ENCODE assay signal across 18 mouse cellular contexts in genomic region chr6:134890436-134890835, GRCm38 (mm10).
"Had no signal": no experiment of that assay in that cellular context is flagged by ENCODE, and none has a peak within 500 bp of the region (broad histone marks: within the 10 kb centered on the region; RNA-seq: fewer than 3 reads in every experiment).

No protein-coding gene starts in this region.

- H3K4me2 ChIP-seq: liver, embryonic 15.5 days; lung, embryonic 15.5 days; midbrain, embryonic 13.5 days; neural tube, embryonic 12.5 days; stomach, embryonic 15.5 days had no signal

- H3K4me3 ChIP-seq: liver, embryonic 15.5 days; lung, embryonic 15.5 days; megakaryocyte, embryonic 14.5 days; midbrain, embryonic 13.5 days; neural tube, embryonic 12.5 days; stomach, embryonic 15.5 days had no signal

- H3K27ac ChIP-seq: liver, embryonic 15.5 days; lung, embryonic 15.5 days; macrophage; neural tube, embryonic 12.5 days; stomach, embryonic 15.5 days; stomach, postnatal 0 days had no signal

- H3K4me1 ChIP-seq: liver, embryonic 15.5 days; stomach, embryonic 15.5 days had no signal

- H3K36me3 ChIP-seq: liver, embryonic 15.5 days; midbrain, embryonic 13.5 days; neural tube, embryonic 12.5 days; stomach, embryonic 15.5 days had no signal

- ATAC-seq: liver, postnatal 0 days; lung, postnatal 0 days; midbrain, embryonic 13.5 days; midbrain, embryonic 16.5 days had no signal

- H3K27me3 ChIP-seq: lung, embryonic 15.5 days; midbrain, embryonic 13.5 days; neural tube, embryonic 12.5 days; stomach, embryonic 15.5 days had no signal

- H3K9ac ChIP-seq: liver, embryonic 15.5 days; liver, postnatal 0 days; lung, embryonic 15.5 days; midbrain, embryonic 13.5 days; neural tube, embryonic 12.5 days; stomach, embryonic 15.5 days had no signal

- H3K9me3 ChIP-seq: liver, embryonic 15.5 days; lung, embryonic 15.5 days; megakaryocyte, embryonic 14.5 days; midbrain, embryonic 13.5 days; neural tube, embryonic 12.5 days; stomach, embryonic 15.5 days had no signal

- DNase-seq: liver, postnatal 0 days; lung, adult 2 months; lung, postnatal 14 days; lung, postnatal 36 days; right cerebral cortex, postnatal 14 days; thymus, adult 2 months; thymus, postnatal 25 days; thymus, postnatal 4 days had no signal
